Mouse (Mus musculus) limb, embryonic 13.5 days (tissue): ENCODE data around the gene Zdhhc12. TPM values are rescaled to one million over a fixed set of nuclear protein-coding genes. Genes with fewer than 3 reads are reported as not detected.

Experiments
- ATAC-seq: fragments of 200-750 bp; cut with Nextera tagmentation; 2 replicates; pipeline ENCODE4 v1.8.0; 2017; ENCODE audit warnings: low read depth, moderate number of reproducible peaks, moderate TSS enrichment; ENCODE audit not compliant: low FRiP score
- H3K27ac ChIP-seq: fragments of 300-500 bp; sonication (generic); 2 replicates; pipeline ENCODE4 v1.5.1; 2015; ENCODE audit warnings: inconsistent platforms, mild to moderate bottlenecking, moderate library complexity
- H3K27me3 ChIP-seq: fragments of 300-500 bp; sonication (generic); 2 replicates; pipeline ENCODE4 v1.6.1; 2015; ENCODE audit warnings: mild to moderate bottlenecking, inconsistent platforms
- H3K36me3 ChIP-seq: fragments of 300-500 bp; sonication (generic); 2 replicates; pipeline ENCODE4 v1.6.1; 2015; ENCODE audit warnings: inconsistent platforms, mild to moderate bottlenecking, moderate library complexity
- H3K4me1 ChIP-seq: fragments of 300-500 bp; sonication (generic); 2 replicates; pipeline ENCODE4 v1.6.1; 2015; ENCODE audit warnings: inconsistent platforms
- H3K4me2 ChIP-seq: fragments of 300-500 bp; sonication (generic); replicated peaks from 2 replicates; pipeline ENCODE4 v1.6.1; 2015; ENCODE audit warnings: inconsistent platforms, mild to moderate bottlenecking, moderate library complexity
- H3K4me3 ChIP-seq: fragments of 300-500 bp; sonication (generic); 2 replicates; pipeline ENCODE4 v1.5.1; 2015; ENCODE audit warnings: moderate library complexity, mild to moderate bottlenecking, inconsistent platforms
- H3K9ac ChIP-seq: fragments of 300-500 bp; sonication (generic); 2 replicates; pipeline ENCODE4 v1.6.1; 2015; ENCODE audit warnings: mild to moderate bottlenecking, inconsistent platforms
- H3K9me3 ChIP-seq: fragments of 300-500 bp; sonication (generic); 2 replicates; pipeline ENCODE4 v1.6.1; 2016; ENCODE audit warnings: inconsistent platforms
- WGBS: fragments of 180-500 bp; shearing (Covaris S2); methylation state at CpG from one replicate; pipeline ENCODE4 v1.1.7; 2015; 5-methylcytosine and 5-hydroxymethylcytosine counted together
- polyA plus RNA-seq: library from polyadenylated mRNA; unstranded; fragments of >200 nt; fragmentation: Nextera tagmentation; extraction: Ambion mirVana; gene quantifications from 2 replicates; pipeline ENCODE4 v1.2.1, GENCODE M21; 2015

Zdhhc12 gene
- polyA plus RNA-seq, 1 experiment from 2014 or later = 27.9 TPM

DNA sequence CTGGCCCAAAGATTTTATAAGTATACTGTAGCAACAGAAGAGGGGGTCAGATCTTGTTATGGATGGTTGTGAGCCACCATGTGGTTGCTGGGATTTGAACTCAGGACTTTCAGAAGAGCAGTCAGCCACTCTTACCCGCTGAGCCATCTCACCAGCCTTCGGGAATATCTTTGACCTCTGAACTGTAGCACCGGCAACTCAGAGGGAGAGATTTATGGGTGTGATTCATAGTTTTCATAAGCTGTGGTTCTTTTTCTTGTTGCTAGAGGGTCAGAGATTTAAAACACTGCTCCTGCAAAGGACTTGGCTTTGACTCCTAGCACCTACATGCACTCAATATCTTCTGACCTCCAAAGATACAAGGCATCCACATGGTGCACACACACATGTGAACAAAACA is 17.8 kb downstream of the Zdhhc12 start:
- H3K4me1 ChIP-seq = peaks cover 19% of the 10 kb centered on the region
- no peak overlapping the region for H3K4me3 ChIP-seq
- no peak overlapping the region for H3K27ac ChIP-seq
- no peak overlapping the region for H3K9ac ChIP-seq
- H3K27me3 ChIP-seq = no peaks in the 10 kb centered on the region
- ATAC-seq = no peak
- H3K9me3 ChIP-seq = no peaks in the 10 kb centered on the region
- H3K36me3 ChIP-seq = peaks cover 30% of the 10 kb centered on the region
- H3K4me2 ChIP-seq = no peak overlapping the region
- 84% methylated on average over 3 of the region's 3 CpGs for WGBS

DNA sequence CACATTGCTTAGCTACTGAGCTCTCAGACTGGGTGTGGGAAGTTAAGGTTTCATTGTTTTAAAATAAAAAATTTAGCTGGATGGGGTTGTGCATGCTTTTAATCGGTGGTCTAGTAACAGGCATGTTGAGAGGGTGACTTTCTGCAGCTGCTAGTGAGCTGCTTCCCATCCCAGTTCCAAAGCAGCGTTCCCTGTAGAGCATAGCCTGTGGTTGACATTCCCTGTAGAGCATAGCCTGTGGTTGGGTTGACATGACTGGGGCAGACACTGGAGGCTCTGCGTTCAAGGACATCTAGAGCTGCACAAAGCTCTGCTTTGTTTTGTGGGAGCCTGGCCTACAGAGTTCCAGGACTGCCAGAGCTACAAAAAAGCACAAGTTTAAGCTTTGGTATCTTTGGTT is 20.2 kb downstream of the Zdhhc12 start:
- Histone ChIP-seq H3K4me2 (no peak overlapping the region), H3K9ac (no peak overlapping the region), H3K4me1 (peaks cover 16% of the 10 kb centered on the region), H3K27me3 (no peaks in the 10 kb centered on the region), H3K36me3 (peaks cover 51% of the 10 kb centered on the region), H3K4me3 (no peak overlapping the region), H3K9me3 (no peaks in the 10 kb centered on the region), H3K27ac (no peak overlapping the region)
- WGBS = 80% methylated on average over 3 of the region's 3 CpGs
- ATAC-seq = no peak

GRCm38 (mm10) chr2:30072875-30073274 is 20.6 kb downstream of the Zdhhc12 start:
- Histone ChIP-seq H3K9ac (no peak overlapping the region), H3K9me3 (no peaks in the 10 kb centered on the region), H3K4me3 (no peak overlapping the region), H3K27ac (no peak overlapping the region), H3K36me3 (peaks cover 53% of the 10 kb centered on the region), H3K4me2 (no peak overlapping the region), H3K27me3 (no peaks in the 10 kb centered on the region), H3K4me1 (peaks cover 16% of the 10 kb centered on the region)
- ATAC-seq = no peak
- 80% methylated on average over 7 of the region's 7 CpGs for WGBS

GRCm38 (mm10) chr2:30067962-30068361 is 25.5 kb downstream of the Zdhhc12 start:
- peaks cover 37% of the 10 kb centered on the region for H3K36me3 ChIP-seq
- no peaks in the 10 kb centered on the region for H3K27me3 ChIP-seq
- H3K9ac ChIP-seq = peak overlapping the region; percentile 99
- H3K4me1 ChIP-seq = peaks cover 38% of the 10 kb centered on the region
- H3K27ac ChIP-seq = no peak overlapping the region
- no peak for ATAC-seq
- H3K9me3 ChIP-seq = no peaks in the 10 kb centered on the region
- peak overlapping the region; percentile 100 for H3K4me3 ChIP-seq
- 13% methylated on average over 7 of the region's 7 CpGs for WGBS
- H3K4me2 ChIP-seq = peak overlapping the region; percentile 67

- Histone ChIP-seq H3K4me2 (peak overlapping the region; percentile 67), H3K27ac (peak overlapping the region; percentile 100), H3K4me3 (peak overlapping the region; percentile 100), H3K27me3 (no peaks in the 10 kb centered on the region), H3K9me3 (no peaks in the 10 kb centered on the region), H3K4me1 (peaks cover 39% of the 10 kb centered on the region), H3K9ac (peak overlapping the region; percentile 99), H3K36me3 (peaks cover 30% of the 10 kb centered on the region)
- 0 out of 2 replicates have a peak, but pooled peaks have one; percentile 10 for ATAC-seq
- under 1% methylated on average over 47 of the region's 69 CpGs for WGBS
Measured at GRCm38 (mm10) chr2:30067031-30067888, 26.2 kb downstream of the Zdhhc12 start.

GRCm38 (mm10) chr2:30066046-30066901 is 27.2 kb downstream of the Zdhhc12 start:
- peak overlapping the region; percentile 74 for H3K4me2 ChIP-seq
- no peaks in the 10 kb centered on the region for H3K9me3 ChIP-seq
- WGBS = under 1% methylated on average over 74 of the region's 101 CpGs

GRCm38 (mm10) chr2:30064298-30064697 is 29.1 kb downstream of the Zdhhc12 start:
- no peak overlapping the region for H3K27ac ChIP-seq
- no peak for ATAC-seq

More at GRCm38 (mm10) chr2:30066046-30066901, 27.2 kb downstream of the Zdhhc12 start:
- H3K4me3 ChIP-seq = peak overlapping the region; percentile 100
- peaks cover 27% of the 10 kb centered on the region for H3K36me3 ChIP-seq
- peak; percentile 93 for ATAC-seq
- H3K27me3 ChIP-seq = no peaks in the 10 kb centered on the region
- H3K9ac ChIP-seq = peak overlapping the region; percentile 99
- peaks cover 43% of the 10 kb centered on the region for H3K4me1 ChIP-seq
- peak overlapping the region; percentile 100 for H3K27ac ChIP-seq

DNA sequence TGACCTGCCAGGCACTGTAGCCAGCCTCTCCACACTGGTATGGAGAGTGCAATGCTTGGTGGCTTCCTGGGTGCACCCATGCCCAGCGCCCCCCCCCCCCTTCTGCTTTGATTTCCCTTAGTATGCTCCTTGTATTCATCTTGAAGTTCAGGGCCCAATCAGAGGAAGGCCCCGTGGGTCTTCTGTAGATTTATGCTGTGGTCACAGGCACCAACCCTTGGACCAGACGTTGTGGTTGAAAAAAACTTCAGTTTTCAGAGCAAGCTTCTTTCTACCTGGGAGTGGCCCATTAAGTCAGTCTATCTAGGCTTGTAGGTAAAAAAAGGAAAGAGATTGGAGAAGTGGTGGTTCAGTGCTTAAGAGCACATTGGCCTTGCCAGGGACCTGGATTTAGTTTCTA is 29.7 kb downstream of the Zdhhc12 start:
- H3K9ac ChIP-seq = peak overlapping the region; percentile 81
- H3K4me2 ChIP-seq = peak overlapping the region; percentile 89
- H3K9me3 ChIP-seq = no peaks in the 10 kb centered on the region
- no peak for ATAC-seq
- H3K27me3 ChIP-seq = no peaks in the 10 kb centered on the region
- peak overlapping the region; percentile 64 for H3K4me3 ChIP-seq
- peaks cover 46% of the 10 kb centered on the region for H3K4me1 ChIP-seq
- WGBS = 11% methylated on average over 3 of the region's 3 CpGs
- no peak overlapping the region for H3K27ac ChIP-seq
- peaks cover 7% of the 10 kb centered on the region for H3K36me3 ChIP-seq

More at GRCm38 (mm10) chr2:30064298-30064697, 29.1 kb downstream of the Zdhhc12 start:
- peaks cover 12% of the 10 kb centered on the region for H3K36me3 ChIP-seq
- H3K4me2 ChIP-seq = peak overlapping the region; percentile 89
- H3K4me3 ChIP-seq = peak overlapping the region; percentile 64
- peaks cover 46% of the 10 kb centered on the region for H3K4me1 ChIP-seq
- H3K27me3 ChIP-seq = no peaks in the 10 kb centered on the region
- 29% methylated on average over 3 of the region's 3 CpGs for WGBS
- H3K9ac ChIP-seq = peak overlapping the region; percentile 81
- H3K9me3 ChIP-seq = no peaks in the 10 kb centered on the region

- 4% methylated on average over 8 of the region's 8 CpGs for WGBS
- no peaks in the 10 kb centered on the region for H3K9me3 ChIP-seq
- peak overlapping the region; percentile 64 for H3K4me3 ChIP-seq
- peak overlapping the region; percentile 81 for H3K9ac ChIP-seq
- H3K27ac ChIP-seq = peak overlapping the region; percentile 96
- no peaks in the 10 kb centered on the region for H3K27me3 ChIP-seq
- H3K4me2 ChIP-seq = peak overlapping the region; percentile 89
- peaks cover 41% of the 10 kb centered on the region for H3K4me1 ChIP-seq
- no peak for ATAC-seq
- H3K36me3 ChIP-seq = peaks cover 1% of the 10 kb centered on the region; the same call in 1 of the 2 replicates
Measured at GRCm38 (mm10) chr2:30063235-30063634, 30.2 kb downstream of the Zdhhc12 start.

DNA sequence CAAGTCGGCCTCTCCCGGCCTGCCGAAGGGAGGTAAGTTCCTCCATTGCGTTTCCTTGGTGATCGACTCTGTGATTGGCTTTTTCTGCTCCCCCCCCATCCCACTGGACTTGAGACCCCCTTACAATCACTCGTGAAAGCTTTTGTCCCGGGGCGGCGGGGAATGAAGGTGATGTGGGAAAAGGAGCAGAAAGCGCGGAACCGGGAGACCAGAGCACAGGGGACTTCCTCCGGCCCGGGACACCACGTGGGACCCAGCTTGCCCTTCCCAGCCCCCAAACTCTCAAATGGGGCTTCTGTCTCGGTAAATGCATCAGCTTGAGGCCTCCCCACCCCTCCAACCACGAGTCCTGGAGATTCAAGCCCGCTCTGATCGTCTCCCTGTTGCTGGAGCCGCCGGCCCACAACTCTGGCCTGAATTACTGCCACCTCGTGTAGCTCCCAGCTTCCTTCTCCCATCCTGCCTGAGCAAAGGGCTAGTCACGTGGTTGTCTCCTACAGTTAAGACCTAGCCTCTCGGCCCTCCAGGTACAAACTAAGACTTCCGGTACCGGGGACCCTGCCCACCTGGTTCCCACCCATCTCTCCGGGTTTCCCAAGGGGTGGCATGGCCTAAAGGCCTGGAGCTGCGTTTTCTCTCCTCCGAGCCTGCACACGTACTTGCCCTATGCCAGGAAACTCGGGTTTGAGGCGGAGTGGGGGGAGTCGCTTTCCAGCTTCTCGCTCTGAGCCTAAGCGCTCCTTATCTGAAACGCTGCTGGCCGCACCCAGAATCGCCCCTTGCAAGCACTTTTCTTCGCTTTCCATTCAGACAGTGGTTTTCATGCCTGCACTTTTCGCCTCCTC is 31.0 kb downstream of the Zdhhc12 start:
- Histone ChIP-seq H3K36me3 (no peaks in the 10 kb centered on the region), H3K9me3 (no peaks in the 10 kb centered on the region), H3K4me3 (peak overlapping the region; percentile 64), H3K4me2 (peak overlapping the region; percentile 89), H3K27ac (peak overlapping the region; percentile 96), H3K27me3 (no peaks in the 10 kb centered on the region), H3K9ac (peak overlapping the region; percentile 81), H3K4me1 (peaks cover 35% of the 10 kb centered on the region)
- under 1% methylated on average over 40 of the region's 40 CpGs for WGBS
- peak; percentile 37 for ATAC-seq
